11 mouse cellular contexts compared by ENCODE assay signal in genomic region chr15:100830682-100831081, GRCm38 (mm10). TPM values are rescaled to one million over a fixed set of nuclear protein-coding genes. Genes with fewer than 3 reads are reported as not detected.
DNase-seq lines count a peak whose midpoint lies in the region; TF ChIP-seq lines count a peak whose summit lies in the region.
"Had no signal": no experiment of that assay in that cellular context is flagged by ENCODE, and none has a peak within 500 bp of the region (broad histone marks: within the 10 kb centered on the region; RNA-seq: fewer than 3 reads in every experiment).

No protein-coding gene starts in this region.

- no peak overlapping the region for H3ac ChIP-seq in myocyte (ENCODE audit: control insufficient read depth, insufficient read length)

- H3K79me2 ChIP-seq in myocyte (ENCODE audit: control insufficient read depth, insufficient read depth): no peaks in the 10 kb centered on the region

- TF ChIP-seq POLR2A in myocyte (IDR thresholded peaks at IDR 0.05; ENCODE audit: insufficient read length, low read depth): no peak

- peak; percentile 89 for TF ChIP-seq CTCF in E14TG2a.4 (conservative IDR thresholded peaks at IDR 0.05; ENCODE audit: low read length)

- H3K36me3 ChIP-seq in E14TG2a.4 (ENCODE audit: insufficient read depth, low read length) (no peaks in the 10 kb centered on the region), myocyte (ENCODE audit: control insufficient read depth, insufficient read depth) (no peaks in the 10 kb centered on the region)
- H3K36me3 ChIP-seq: midbrain, embryonic 13.5 days had no signal

- no peak overlapping the region for H3K4me2 ChIP-seq in myocyte (ENCODE audit: low read depth)
- H3K4me2 ChIP-seq: forebrain, embryonic 13.5 days; midbrain, embryonic 13.5 days had no signal

- peaks cover 29% of the 10 kb centered on the region for H3K4me1 ChIP-seq in E14TG2a.4 (replicated peaks; ENCODE audit: low read depth, low read length)
- H3K4me1 ChIP-seq: forebrain, embryonic 13.5 days had no signal

- no peaks in the 10 kb centered on the region for H3K9me3 ChIP-seq in E14TG2a.4 (ENCODE audit: low read length)
- H3K9me3 ChIP-seq: midbrain, embryonic 13.5 days had no signal

- H3K4me3 ChIP-seq in E14TG2a.4 (replicated peaks; ENCODE audit: low read length) (no peak overlapping the region), myocyte (no peak overlapping the region)
- H3K4me3 ChIP-seq: forebrain, embryonic 13.5 days; midbrain, embryonic 13.5 days had no signal

- peak; percentile 43 for DNase-seq in layer of hippocampus, postnatal 10 days (ENCODE audit: low spot score in 2 of 2)
- no peak for DNase-seq in layer of hippocampus, postnatal 14 days (ENCODE audit: low spot score in 2 of 2)
- peak; percentile 54 for DNase-seq in WW6 (ENCODE audit: low read depth, low spot score)
- DNase-seq in urinary bladder, adult 2 months (ENCODE audit: low spot score): no peak
- no peak for DNase-seq in kidney, postnatal 25 days
- no peak for DNase-seq in layer of hippocampus, adult 9-10 months (ENCODE audit: low spot score)
- DNase-seq: heart, postnatal 36 days had no signal

- H3K27me3 ChIP-seq in E14TG2a.4 (ENCODE audit: insufficient read depth, low read length) (peaks cover 45% of the 10 kb centered on the region), myocyte (ENCODE audit: control insufficient read depth, insufficient read depth, insufficient read length) (peaks cover 71% of the 10 kb centered on the region)

TF ChIP-seq in myocyte, 11 proteins besides CTCF, POLR2A, EP300 and RAD21:
- TF ChIP-seq USF1 (IDR thresholded peaks at IDR 0.05; ENCODE audit: low read depth): peak; percentile 8
- TF ChIP-seq POLR2AphosphoS2 (IDR thresholded peaks at IDR 0.05; ENCODE audit: insufficient read length, low read depth): no peak

RNA-seq across cellular contexts. Expression of gene Scn8a, which starts 39.0 kb away (rescaled TPM):
- total RNA-seq in layer of hippocampus, postnatal 10 days (2021): 100 to 1,000 TPM; 174 to 175 TPM
- total RNA-seq in layer of hippocampus, postnatal 14 days (2021): 100 to 1,000 TPM; 208 to 232 TPM
- polyA plus RNA-seq in myocyte (2012; fragmentation: generic; extraction: Trizol): not detected
- polyA plus RNA-seq in urinary bladder, adult 2 months (2012; rRNA removed): 0.41 and 0.48 TPM in 2 replicates

Comparison
In these comparisons a context has a peak if more than half of its experiments do, and no peak if none do; other contexts are left out.
1. DNase-seq: peak in layer of hippocampus, postnatal 10 days (2 of 2) and WW6 (single experiment); none in layer of hippocampus, postnatal 14 days (0 of 2), urinary bladder, adult 2 months (single experiment), kidney, postnatal 25 days (0 of 2) and layer of hippocampus, adult 9-10 months (single experiment).